Mouse (Mus musculus): ENCODE data around the gene Tmco3.
"Not testable (repeated sequence)": the region's sequence is repeated elsewhere in the genome, so short reads cannot be mapped to it uniquely, and the experiment has no call there.

The Tmco3 gene

GRCm38 (mm10) chr8:13306309-13306909, 18.4 kb downstream of the Tmco3 start:
- DNase-seq (ENCODE audit: low spot score in 2 of 2), result no peak

- no peak for DNase-seq (ENCODE audit: low spot score in 2 of 2)
Observed at GRCm38 (mm10) chr8:13306916-13307315, 18.9 kb downstream of the Tmco3 start.

- DNase-seq (ENCODE audit: low spot score in 2 of 2), result no peak
Observed at GRCm38 (mm10) chr8:13314922-13315321, 26.9 kb downstream of the Tmco3 start.

- no peak for DNase-seq (ENCODE audit: low spot score in 2 of 2)
Observed at GRCm38 (mm10) chr8:13316671-13317070, 28.7 kb downstream of the Tmco3 start.

- DNase-seq (ENCODE audit: low spot score in 2 of 2), result no peak
Observed at GRCm38 (mm10) chr8:13326598-13326997, 38.6 kb downstream of the Tmco3 start.

- no peak for DNase-seq (ENCODE audit: low spot score in 2 of 2)
Observed at GRCm38 (mm10) chr8:13334671-13335070, 46.7 kb downstream of the Tmco3 start.

GRCm38 (mm10) chr8:13337245-13337644, 49.3 kb downstream of the Tmco3 start:
- DNase-seq (ENCODE audit: low spot score in 2 of 2), result not testable (repeated sequence)

GRCm38 (mm10) chr8:13337678-13338077, 49.7 kb downstream of the Tmco3 start:
- DNase-seq (ENCODE audit: low spot score in 2 of 2), result no peak

- peak; percentile 70 to 73 for DNase-seq (ENCODE audit: low spot score in 2 of 2)
Observed at GRCm38 (mm10) chr8:13338255-13338860, 50.4 kb downstream of the Tmco3 start, which contains the start of gene Tfdp1. Gene Tfdp1, plus strand, starts transcription at chr8:13338751.

- DNase-seq (ENCODE audit: low spot score in 2 of 2), result peak; percentile 13
Observed at GRCm38 (mm10) chr8:13338901-13339645, 51.1 kb downstream of the Tmco3 start.

DNA sequence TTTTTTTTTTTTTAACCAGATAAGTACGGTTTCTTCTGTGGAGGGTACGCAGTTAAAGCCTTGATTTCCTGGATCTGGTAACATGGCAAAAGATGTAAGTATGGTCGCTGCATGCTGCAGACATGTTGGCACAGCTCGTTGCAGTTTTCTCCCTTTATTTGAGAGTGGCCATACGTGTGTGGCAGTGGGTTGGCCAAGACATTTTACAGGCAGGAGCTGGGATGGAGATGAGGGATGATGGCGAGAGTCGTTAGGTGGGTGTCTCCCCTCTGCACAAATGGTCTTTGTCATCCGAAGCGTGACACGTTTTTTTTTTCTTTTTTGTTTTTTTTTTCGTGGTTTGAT, 51.6 kb downstream of the Tmco3 start:
- no peak for DNase-seq (ENCODE audit: low spot score in 2 of 2)

GRCm38 (mm10) chr8:13340650-13341049, 52.7 kb downstream of the Tmco3 start:
- no peak for DNase-seq (ENCODE audit: low spot score in 2 of 2)

- no peak for DNase-seq (ENCODE audit: low spot score in 2 of 2)
Observed at GRCm38 (mm10) chr8:13342340-13342739, 54.4 kb downstream of the Tmco3 start.

DNA sequence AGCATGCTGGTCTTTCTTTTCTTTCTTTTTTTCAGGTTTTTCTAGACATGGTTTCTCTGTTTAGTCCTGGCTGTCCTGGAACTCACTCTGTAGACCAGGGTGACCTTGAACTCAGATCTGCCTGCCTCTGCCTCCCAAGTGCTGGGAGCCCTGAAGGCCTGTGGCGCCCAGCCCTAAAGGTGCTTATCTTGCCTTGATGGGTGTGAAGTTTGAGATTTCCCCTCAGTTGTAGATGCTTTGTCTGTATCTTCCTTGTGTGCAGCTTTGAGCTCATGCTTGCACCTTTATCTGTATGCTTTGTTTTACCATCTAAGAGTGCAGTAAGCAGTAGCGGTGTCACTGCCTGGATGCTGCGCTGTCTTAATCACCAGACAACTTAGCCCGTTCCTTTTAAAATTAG, 55.1 kb downstream of the Tmco3 start:
- DNase-seq (ENCODE audit: low spot score in 2 of 2), result no peak

GRCm38 (mm10) chr8:13350052-13350451, 62.1 kb downstream of the Tmco3 start:
- DNase-seq (ENCODE audit: low spot score in 2 of 2), result peak; percentile 31 to 46

DNA sequence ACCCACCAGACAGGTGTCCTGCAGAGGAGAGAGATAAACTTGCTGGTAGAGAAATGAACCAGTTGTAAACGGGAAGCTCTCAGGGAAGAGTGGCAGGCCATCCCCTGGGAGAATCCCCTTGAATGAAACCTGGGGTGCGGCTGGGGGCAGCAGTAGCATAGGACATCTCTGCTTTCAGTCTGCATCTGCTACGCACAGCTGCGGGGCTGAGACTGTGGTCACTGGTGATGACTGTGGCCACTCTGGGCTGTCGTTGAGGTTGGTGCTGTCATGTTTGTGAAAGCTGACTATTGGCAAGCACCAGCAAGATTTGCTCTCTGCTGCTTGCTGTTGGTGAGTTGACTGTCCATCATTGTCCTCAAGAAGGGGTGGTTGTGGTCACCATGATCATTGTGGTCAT, 63.6 kb downstream of the Tmco3 start:
- no peak for DNase-seq (ENCODE audit: low spot score in 2 of 2)

DNA sequence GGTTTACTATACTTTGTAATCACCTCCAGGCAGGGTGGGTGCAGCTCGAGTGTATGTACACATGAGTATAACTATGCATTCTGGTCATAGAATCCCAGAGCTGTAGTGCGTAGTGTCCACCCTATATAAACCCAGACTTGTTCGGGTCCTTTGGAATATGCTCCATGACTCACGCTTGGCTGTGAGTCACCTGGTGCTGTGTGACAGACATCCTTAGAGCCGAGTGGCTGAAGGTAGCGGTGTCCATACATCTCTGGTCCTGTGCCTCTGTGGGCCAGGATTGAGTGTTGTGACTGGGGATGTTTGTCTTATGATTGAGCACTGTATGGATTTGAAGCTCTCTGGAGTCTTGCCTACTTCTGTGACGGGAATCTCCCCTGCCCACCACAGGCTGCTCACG, 64.6 kb downstream of the Tmco3 start:
- DNase-seq (ENCODE audit: low spot score in 2 of 2), result no peak

DNA sequence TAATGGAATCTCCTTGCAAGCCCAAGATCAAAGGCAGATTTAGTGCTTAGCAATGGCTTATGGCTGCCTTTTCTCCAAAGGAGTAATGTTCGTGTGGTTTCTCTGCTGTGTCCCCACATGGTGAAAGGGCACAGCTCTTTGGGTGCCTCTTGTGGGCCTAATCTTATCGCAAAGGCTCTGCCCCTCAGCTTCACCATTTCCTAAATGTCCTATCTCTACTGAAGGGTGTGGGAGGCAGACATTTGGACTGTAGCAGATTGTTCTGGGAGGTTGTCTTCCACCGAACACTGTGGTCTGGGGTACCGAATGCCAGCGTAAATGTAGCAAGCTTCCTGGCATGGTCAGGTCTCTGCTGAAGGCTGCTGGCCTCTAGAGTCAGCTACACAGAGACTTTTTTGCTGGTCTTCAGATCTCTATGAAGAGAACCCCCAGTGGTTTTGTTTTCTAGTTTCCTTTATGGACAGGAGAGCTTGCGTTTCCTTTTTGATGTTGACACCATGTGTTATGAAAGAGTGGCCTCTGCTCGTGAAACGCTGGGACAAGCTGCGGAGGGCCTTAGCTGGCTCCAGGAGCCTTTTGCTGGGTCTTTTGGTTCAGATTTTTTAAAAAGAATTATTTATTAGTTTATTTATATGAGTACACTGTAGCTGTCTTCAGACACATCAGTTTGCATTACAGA, 65.3 kb downstream of the Tmco3 start:
- no peak for DNase-seq (ENCODE audit: low spot score in 2 of 2)

DNA sequence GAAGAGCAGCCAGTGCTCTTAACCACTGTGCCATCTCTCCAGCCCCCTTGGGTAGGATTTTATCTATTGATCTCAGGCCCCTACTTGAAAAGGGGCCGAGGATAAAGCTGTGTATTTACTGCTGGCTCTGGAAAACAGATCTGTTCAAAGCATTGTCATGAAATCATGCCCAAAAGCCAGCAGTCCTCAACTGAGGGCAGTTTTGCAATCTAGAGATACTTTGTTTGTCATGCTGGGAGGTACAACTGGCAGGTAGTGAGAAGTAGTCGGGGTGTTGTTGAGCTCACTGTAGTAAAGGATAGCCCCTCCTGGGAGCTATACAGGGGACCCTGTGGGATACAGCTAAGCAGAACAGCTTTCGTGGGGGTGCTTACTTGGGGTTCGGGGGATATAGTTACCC, 65.9 kb downstream of the Tmco3 start:
- DNase-seq (ENCODE audit: low spot score in 2 of 2), result no peak

GRCm38 (mm10) chr8:13356221-13356620, 68.2 kb downstream of the Tmco3 start:
- no peak for DNase-seq (ENCODE audit: low spot score in 2 of 2)

- no peak for DNase-seq (ENCODE audit: low spot score in 2 of 2)
Observed at GRCm38 (mm10) chr8:13356681-13357080, 68.7 kb downstream of the Tmco3 start.

GRCm38 (mm10) chr8:13360213-13360612, 72.2 kb downstream of the Tmco3 start:
- no peak for DNase-seq (ENCODE audit: low spot score in 2 of 2)

DNA sequence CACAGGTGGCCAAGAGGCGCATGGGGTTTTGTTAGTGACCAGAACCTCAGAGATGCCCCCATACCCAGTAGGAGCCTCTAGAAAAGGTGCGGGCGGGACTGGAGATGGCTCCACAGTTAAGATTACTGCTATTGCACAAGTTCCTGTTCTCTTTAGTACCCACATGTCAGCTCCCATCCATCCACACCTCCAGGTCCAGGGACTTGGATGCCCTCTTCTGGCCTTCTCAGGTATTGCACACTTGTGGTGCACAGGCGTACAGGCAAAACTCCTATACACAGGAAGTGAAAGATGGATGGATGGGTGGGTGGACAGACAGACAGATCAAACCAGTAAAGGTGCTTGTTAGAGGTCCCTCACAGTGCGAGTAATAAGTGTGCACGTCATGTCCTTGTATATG, 73.9 kb downstream of the Tmco3 start:
- no peak for DNase-seq (ENCODE audit: low spot score in 2 of 2)
